Mouse (Mus musculus) frontal cortex, adult (tissue): ENCODE measurements at regions not wholly inside any gene's neighbourhood (a gene's known extent, or its start where the extent isn't known, plus 50 kb on each side); places are given as distances from the start of the nearest gene placed in this dataset.

Experiments used
- ATAC-seq: cut with Nextera tagmentation; 2 replicates; pipeline ENCODE4 v1.9.2; 2017; ENCODE audit warnings: mild to moderate bottlenecking, moderate library complexity, mixed read lengths; ENCODE audit not compliant: low TSS enrichment

DNA sequence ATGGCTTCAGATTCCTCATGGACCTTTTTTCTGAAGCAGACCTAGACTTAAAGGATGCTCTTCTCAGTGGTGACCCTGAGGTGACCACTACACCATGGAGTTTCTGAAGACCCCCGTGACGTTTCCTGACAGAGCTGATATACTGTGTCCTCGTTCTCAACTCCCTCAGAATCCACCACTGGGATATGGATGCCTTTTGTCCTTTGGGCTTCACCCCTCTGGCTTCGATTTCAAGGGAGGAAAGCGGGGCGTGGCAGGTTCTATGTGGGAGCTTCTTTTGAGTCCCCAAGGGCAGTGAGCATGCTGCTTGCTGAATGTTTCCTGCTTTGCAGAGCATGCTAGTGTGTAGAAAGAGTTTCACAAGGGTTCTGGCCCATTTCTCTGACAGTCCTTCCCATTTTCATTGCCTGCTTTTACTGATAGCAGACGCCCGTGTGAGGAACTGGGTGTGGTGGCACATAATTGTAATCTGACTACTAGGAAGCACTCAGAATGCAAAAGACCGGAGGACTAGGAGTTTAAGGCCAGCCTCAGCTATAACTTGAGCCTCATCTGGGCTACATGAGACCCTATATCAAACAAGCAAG lies 204.0 kb upstream of the Id2 start:
- no peak for ATAC-seq

DNA sequence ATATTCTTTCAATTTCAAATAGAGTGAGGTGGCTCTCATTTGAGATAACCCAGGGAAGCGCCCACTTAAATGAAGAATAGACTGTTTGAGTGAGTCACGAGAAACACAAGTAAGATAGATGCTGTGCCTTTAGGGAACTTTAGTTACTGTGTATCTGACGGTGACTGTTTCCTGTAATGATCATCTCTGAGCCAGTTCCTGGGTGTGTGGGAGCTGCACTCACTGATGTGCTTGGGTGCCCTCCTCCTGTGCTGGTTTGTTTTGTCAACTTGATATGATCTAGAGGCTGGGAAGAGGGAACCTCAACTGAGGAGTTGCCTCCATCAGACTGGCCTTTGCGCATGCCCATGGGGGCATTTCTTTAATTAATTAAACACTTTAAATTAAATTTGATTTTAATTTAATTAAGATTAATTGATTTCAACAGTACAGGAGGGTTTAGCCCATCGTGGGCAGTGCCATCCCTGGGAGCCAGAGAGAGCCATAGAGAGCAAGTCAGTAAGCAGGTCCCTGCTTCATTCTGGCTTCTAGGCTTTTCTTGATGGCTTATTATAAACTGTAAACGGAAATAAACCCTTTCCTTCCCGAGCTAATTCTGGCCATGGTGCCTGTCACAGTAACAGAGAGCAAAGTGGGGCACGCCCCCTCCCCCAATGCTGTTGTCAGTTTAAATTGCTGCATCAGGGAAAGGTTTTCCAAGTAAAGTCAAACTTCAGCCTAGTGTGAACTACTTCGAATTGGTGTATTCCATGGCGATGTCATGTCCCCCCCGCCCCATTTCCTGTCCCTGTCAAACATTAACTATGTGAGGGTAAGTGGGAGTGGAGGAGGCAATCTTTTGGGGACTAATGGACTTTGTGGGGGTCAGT lies 202.9 kb upstream of the Id2 start:
- no peak for ATAC-seq

DNA sequence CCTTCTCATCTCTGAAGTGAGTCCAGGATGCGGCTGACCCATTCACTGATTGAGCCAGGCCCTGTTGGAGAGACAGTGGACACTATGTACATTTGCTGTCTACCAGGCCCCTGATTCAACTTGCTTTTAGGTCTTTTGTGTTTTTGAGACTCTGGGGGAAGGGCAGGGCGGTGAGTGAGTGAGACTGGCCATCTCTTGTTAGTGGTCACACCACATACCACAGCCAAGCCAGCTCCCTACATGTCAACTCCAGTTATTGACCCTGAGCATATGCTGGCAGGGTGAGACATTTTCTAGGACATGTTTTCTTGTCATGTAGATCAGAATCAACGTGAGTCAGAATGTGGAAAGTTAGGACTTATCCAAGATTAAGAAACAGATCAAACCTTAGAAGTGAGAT lies 201.8 kb upstream of the Id2 start:
- ATAC-seq = no peak

DNA sequence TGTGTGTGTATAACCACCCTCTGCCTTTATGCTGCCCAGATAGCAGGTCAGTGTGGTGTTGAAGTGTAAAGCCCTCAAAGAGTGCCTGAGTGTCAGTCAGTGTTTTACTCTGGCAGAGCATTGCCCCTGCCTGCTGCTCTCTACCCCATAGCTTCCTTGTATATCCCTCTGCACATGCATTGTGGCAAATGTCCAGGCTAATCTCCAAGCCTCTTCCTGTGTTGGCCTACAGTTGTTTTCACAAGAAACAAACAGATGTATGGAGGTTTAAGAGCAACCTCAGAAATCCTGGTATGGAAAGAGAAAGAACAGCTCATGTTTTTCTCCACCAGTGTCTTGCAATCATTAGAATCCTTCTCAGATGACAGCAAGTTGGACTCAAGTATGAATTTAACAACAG lies 201.0 kb upstream of the Id2 start:
- no peak for ATAC-seq

DNA sequence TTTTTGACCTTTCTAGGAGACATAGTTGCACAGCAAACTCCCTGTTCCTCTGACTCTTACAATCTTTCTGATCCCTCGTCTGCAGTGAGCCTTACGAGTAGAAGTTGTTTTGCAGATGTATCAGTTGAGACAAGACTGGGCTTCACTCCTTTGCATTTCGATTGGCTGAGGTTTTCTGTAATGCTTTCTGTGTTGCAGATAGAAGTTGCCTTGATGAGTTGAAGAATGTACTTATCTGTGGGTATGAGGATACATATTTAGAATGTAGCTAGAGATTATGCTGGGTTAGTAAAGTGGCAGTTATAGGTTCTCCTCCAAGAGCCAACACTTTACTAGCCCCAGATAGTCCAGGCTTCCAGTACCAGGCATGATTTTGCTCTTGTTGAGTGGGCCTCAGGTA lies 199.7 kb upstream of the Id2 start:
- ATAC-seq = no peak

DNA sequence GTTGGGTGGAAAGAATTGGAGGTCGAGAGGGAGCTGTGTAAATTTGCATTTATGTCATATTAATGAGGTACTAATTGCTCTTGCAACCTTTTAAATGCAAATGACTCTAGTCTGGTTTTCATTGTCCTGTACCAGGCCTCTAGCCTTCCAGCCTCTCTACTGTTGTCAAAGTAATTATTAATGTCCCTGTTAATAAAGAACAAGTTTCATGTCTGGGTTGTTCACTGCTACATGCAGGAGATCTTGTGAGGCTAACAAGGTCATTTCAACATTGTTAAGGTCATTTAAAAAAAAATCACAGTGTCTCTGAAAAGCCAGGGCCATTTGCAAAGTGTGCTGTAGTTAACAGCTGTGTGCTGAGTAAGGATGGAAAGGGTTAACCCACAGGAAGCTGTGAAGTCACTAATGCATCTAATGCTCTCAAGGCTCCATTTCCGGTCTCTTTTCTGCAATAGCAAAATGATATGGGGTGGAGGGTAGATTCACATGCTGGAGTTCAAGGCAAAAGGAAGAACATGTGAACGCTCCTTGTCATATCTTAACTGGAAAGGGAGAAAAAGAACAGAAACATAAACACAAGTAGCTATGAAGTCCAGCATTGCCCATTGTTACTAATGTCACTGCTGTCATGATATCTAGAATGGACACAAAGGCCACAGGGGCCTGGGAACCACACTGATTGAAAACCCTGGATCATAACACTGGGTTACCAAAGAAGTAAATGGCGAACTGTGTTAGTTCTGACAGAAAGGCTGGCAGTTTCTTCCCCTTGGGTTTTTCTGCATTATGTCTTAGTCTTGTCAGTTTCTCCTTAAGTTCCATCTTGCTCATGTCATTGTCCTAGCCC lies 197.5 kb upstream of the Id2 start:
- ATAC-seq = no peak

DNA sequence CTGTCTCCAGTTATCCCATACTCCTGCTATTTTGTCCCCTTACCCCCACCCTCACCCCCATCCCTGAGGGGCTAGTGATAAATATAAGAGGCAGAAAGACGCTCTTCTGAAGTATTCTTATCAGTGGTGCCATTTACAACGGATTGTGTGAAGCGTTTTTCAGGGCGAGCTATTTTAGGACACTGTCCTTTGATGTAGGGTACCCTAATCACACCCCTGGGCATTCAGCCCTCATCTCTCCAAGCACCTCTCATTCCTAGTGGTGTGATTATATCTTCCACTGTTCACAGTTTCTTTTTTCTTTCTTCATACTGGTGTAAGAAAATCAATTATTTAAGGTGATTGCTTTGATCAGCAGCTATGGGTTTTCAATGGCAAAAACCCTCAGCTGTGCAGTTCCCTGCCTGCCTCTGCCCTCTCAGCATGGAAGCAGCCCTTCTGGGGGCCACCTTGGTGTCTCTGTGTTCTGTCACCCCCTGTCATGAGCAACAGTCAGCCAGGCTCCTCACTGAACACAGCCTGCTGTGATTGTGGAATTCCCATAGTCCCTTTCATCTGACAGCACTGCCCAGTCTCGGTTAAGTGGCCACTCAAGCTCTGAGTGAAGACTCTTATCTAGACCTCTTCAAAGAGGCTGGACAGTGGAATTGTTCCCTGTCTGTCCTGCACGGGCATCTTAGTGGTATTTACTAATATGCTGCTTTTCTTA lies 196.7 kb upstream of the Id2 start:
- ATAC-seq = no peak

DNA sequence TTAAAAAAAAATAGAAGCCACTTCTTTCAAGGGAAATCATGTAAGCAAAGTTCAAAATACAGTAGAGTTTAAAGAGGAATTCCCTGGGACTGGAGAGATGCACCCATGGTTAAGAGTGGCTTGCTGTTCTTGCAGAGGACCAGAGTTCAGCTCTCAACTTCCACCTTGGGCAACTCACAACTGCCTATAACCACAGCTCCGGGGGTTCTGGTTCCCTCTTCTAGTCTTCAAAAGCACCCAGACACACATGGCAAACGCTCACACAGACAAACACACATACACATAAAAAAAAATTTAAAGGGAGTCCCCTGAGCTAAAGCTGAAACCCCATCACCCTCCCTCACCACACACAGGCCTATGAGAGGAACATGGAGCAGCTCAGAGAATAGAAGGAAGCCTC lies 192.4 kb upstream of the Id2 start:
- ATAC-seq = no peak

DNA sequence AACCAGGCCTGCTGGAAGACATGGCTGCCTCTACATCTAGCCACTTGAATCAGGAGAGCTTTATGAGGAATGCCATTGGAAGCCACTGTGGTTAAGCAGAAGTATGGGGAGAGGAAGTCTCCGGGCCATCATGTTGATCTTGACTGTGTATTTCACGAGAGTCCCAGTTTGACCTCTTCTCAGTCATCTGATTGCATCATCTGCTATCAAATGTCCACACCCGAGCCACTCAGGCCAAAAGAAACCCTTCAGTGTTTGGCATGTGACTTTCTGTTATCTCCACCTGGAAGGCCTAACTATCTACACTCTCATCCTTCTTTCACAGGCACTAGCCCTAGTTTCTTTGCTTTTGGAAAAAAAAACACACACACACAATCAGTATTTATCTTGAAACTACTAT lies 186.9 kb upstream of the Id2 start:
- ATAC-seq = no peak

DNA sequence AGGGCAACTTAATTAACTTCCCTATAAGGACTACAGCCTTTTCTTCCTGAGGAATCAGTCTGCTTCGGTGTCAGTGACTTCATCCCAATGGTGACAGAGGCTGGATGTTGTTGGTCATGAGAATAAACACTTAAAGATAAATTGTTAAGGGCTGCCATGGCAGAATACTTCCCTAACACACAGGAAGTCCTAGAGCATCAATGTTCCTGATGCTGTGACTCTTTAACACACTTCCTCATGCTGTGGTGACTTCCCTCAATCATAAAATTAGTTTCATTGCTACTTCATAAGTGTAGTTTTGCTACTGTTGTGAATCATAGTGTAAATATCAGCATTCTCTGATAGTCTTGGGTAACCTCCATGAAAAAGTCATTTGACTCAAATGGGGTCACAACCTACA lies 184.5 kb upstream of the Id2 start:
- ATAC-seq = no peak

DNA sequence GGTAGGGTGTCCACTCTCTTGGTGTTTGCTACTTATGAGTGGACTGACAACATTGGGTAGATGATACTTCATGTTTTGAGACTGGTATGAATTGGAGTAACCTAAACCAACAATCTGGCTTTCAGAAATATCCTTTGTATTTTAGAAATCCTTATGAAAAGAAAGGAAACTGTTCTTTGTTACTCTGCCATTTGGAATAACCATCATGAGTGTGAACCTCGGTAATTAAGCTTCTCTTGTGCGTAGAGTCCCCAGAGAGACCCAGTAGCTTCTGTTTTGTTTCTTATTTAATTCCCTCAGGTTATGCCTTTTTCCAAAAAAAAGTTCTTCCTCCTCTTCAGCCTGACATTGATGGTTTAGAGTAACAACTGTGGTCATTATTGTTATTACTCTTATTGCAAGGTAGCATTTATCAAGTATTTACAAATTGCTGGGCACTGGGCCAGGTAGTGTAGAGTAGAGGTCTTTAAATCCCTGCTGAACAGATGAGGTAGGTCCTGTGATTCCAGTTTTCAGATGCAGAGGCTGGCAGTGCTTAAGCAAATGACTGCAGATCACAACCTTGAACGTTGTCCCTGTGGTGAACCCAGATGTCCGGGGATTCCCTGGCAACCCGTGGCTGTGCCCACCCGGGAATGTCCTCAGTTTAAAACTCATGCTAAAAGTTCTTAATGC lies 176.8 kb upstream of the Id2 start:
- ATAC-seq = no peak

DNA sequence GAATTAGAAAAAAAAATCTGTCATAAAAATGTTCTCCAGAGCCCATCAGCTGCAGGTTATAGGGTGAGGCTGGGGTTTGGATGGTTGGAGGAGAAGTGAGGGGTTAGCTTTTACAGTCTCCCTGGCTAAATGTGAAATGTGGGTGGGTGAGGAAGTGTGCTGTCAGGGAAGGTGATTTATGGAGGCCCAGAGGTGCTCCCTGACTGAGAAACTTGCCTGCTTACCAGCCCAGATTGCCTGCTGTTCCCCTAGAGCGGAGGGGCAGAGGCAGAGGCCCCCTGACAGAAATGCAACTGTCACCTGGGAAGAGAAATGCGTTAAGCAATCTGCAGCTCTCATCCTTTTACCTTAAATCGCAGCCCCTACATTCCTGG lies 175.8 kb upstream of the Id2 start:
- no peak for ATAC-seq

DNA sequence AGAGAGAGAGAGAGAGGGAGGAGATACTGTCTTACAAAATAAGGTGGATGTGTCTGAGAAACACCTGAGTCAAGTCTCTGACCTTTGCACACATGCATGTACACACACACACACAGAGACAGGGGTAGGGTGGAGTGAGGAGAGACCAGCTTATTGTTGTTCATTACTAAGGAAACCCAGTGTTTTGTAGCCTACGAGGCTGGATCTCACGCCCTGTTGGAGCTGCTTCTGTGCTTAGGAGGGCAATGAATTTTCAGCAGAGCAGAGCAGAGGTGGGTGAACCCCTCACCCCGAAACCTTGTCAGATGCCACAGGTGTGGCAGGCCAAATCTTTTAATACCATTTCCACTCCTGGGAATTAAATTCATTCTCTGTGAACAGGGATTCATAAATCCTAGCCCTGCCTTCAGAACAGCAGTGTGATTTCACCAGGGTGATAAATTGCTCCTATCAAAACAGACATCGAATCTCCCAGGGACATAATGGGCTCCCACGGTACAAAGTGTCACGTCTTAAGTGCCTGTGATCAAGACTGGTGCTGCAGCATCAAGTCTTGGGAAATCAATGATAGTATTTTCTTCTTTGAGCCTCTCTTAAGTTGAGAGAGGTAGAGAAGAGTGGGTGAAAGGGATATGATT lies 175.3 kb upstream of the Id2 start:
- ATAC-seq = no peak

DNA sequence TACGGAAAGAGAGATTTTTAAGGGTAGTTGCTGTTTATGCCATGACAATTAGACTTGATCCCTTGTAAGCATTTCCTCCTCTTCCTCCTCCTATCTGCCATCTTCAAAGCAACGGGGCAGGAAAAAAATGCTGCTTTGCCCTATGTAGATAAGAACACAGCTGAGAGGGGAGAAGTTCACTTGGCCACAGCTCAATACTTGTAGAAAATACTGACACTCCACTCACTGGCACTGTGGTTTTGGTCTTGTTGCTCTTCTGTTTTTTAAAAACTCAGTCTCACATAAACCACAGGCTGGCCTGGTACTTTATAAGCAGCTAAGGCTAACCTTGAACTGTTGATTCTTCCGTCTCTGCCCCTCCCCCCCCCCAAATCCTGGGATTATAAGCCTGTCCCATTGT lies 172.9 kb upstream of the Id2 start:
- ATAC-seq = no peak

DNA sequence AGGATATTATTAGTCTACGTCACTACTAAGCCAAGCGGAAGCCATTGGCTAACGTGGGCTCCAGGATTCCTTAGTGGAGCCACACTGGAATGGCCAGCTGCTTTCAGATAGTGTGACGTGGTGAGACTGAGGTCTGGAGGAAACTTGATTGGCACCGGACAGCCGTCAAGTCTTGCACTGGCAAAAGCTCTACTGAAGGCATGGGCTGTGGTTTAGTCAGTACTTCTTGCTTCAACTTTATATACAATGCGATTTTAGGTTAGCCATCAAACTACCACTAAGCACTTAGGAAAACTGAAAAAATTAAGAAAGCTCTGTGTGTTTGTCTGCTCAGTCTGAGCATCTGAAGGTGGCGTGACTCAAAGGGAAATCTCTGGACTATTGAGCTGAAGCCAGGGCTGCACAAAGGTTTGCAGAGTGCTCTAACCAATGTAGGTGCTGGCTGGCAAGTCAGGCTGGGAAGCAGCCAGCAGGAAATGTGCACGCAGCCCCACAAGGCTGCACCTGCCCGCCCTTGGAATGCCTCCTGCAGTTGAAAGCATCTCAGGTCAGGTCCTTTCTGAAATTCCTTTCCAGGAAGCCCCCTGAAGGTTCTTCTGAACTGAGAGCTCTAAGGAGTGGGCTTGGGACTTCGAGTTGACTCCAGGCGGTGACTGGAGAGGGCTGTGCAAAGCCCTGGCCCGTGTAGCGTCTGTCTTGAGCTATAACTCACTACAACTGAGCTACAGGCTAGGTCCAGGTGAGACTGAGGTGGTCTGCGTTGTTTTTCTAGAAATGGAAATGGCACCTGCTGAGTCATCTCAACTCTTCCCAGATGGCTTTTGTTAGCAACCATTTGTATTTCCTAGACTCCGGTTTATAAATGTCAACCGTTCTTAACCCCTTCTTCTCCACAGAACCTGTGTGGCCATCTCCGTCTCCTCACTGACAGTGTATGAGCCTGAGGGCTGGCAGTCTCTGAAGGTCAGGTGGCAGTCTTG lies 172.2 kb upstream of the Id2 start:
- ATAC-seq = no peak

DNA sequence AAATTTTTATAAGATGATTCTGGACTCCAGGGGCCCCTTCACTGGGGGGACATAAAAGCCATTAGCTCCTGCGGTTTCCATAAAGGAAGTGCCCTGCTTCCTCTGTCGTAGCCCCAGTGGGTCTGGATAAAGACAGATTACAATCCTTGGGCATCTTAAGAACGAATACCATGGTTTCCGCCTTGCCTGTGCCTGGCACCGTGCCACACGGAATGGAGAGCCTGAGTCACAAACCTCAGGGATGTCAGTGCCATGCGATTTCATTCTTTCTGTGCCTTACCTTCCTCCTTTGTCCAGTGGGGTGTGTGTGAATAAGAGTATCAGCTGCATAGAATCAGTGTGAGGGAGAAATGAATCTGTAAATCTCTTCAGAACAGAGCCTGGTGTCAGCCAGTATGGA lies 171.4 kb upstream of the Id2 start:
- no peak for ATAC-seq

DNA sequence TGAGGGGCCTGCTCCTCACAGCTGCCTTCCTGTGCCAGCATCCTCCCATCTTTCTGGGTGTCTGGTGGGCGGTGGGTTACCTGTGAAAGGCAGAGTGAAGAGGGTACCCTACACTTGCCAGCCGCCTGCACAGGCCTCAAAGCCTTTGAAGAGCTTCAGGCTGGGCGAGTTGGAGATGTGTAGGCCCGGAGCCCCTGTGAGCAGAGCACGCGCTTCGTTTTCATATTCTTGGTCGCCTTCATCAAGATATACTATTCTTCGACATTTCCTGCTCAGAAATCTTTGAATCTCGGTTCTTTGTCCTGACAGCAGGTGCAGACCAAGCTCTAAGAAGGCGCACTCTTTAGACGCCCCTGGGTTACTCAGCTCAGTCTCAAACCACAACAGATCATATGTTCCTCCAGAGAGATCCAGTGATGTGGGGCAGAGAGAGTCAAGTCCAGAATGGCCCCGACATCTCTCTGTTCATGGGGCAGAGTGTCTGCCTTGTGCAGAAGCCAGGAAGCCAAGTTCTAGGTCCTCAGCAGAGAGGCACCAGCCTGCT lies 170.7 kb upstream of the Id2 start:
- no peak for ATAC-seq

DNA sequence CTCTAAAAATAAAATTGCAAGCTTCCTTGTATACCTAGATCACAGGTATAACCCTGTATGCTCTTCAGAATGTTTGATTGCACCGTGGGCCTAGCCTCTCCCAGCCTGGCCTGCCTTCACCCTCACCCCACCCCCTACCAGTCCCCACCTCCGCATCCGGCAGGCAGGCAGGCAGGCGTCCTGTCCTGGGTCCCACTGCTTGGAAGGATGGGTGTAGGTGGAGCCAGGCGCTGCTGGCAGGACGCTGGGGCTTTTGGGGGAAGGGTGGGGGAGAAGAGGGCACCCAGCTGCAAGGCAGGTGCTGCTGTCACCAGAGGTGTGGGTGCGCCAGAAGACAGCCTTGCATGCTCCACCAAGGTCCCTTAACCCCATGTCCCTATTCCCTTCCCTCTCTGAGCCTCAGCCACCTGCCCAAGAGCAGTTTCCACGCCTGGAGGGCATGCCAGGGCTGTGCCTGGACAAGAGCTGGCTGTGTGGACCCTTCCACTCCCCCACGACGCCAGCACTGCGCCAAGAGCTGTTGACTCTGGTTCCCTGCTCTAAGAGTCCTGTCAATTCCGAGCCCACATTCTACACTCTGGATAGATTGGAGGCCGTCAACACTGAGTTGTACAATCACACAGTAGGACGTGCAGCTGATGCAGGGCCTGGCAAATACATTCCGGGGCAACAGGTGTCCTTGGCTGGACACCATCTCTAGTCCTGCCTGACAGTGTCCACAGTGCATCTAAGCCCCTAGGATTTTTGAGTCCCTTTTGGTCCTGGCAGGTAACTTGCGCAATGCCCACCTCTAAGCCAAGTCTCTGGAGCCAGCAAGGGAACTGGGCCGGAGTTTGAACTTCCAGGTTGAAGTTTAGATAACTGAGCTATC lies 170.0 kb upstream of the Id2 start:
- no peak for ATAC-seq
